Mouse (Mus musculus): ENCODE measurements around the gene Fadd.

Gene Fadd

GRCm38 (mm10) chr7:144531585-144532378 is 50.5 kb downstream of the Fadd start:
- no peak for DNase-seq (ENCODE audit: low read depth, low spot score)

DNA sequence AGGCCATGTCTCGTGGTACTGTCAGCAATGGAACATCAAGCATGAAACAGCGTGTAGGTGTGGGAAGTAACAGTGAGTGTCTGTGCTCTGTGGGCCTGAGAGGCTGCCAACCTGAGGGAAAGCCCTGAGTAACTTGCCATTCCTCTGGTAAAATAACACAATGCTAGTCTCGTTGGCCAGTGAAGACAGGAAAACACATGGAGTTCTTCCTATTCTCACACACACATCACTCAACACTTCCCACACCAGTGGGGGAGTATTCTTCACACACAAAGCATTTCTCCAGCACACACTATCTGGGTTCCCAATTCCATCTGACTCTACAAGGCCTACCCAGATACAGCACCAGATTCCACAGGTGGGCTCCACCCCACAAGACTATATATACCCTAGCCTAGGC is 52.4 kb downstream of the Fadd start:
- DNase-seq (ENCODE audit: low read depth, low spot score) = no peak

DNA sequence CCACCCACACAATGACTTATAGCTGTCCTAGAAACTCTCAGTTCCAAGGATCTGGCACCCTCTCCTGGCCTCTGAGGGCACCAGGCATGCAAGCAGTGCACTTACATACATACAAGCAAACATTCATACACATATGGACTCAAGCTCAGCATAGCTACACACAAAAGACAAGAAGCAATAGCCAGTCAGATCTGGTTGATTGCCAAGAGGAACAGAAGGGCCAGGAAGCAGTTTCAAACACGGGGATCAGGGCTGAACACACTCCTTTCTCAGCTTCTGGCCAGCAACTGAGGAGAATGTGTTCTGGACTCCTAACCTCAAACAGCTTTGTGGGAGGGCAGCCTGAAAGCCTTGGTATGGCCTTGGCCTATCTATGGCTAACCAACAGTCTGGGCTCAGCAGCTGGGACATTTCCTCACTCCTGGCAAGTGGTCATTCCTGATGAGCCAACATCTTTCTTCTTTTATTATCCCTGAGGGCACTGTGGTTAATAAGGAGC is 54.5 kb downstream of the Fadd start:
- DNase-seq (ENCODE audit: low read depth, low spot score) = no peak
